Mouse (Mus musculus) embryonic facial prominence, embryonic 14.5 days (tissue): Measurements from ENCODE around the gene Amigo1. TPM values are rescaled to one million over a fixed set of nuclear protein-coding genes. Genes with fewer than 3 reads are reported as not detected.

Source experiments
- ATAC-seq: fragments of 200-750 bp; cut with Nextera tagmentation; 2 replicates; pipeline ENCODE4 v1.8.0; 2017; ENCODE audit warnings: low read depth, moderate number of reproducible peaks, moderate TSS enrichment
- DNase-seq: peaks from one replicate; pipeline ENCODE4 v3.0.0-alpha.2; 2015; ENCODE audit warnings: low spot score
- H3K27ac ChIP-seq: fragments of 300-500 bp; sonication (generic); replicated peaks from 2 replicates; pipeline ENCODE4 v1.5.1; 2014; ENCODE audit warnings: low read depth, mild to moderate bottlenecking, low read length, moderate library complexity
- H3K27me3 ChIP-seq: fragments of 300-500 bp; sonication (generic); replicated peaks from 2 replicates; pipeline ENCODE4 v1.6.1; 2014; ENCODE audit warnings: low read length; ENCODE audit not compliant: control insufficient read depth, insufficient read depth
- H3K36me3 ChIP-seq: fragments of 300-500 bp; sonication (generic); 2 replicates; pipeline ENCODE4 v1.6.1; 2014; ENCODE audit warnings: low read length, mixed read lengths; ENCODE audit not compliant: control insufficient read depth, insufficient read depth
- H3K4me1 ChIP-seq: fragments of 300-500 bp; sonication (generic); 2 replicates; pipeline ENCODE4 v1.6.1; 2014; ENCODE audit warnings: antibody characterized with exemption, low read length; ENCODE audit not compliant: control insufficient read depth, insufficient read depth
- H3K4me2 ChIP-seq: fragments of 300-500 bp; sonication (generic); 2 replicates; pipeline ENCODE4 v1.6.1; 2014; ENCODE audit warnings: low read depth, mild to moderate bottlenecking, low read length, moderate library complexity, mixed read lengths
- H3K4me3 ChIP-seq: fragments of 300-500 bp; sonication (generic); 2 replicates; pipeline ENCODE4 v1.5.1; 2014; ENCODE audit warnings: low read depth, mild to moderate bottlenecking, low read length
- H3K9ac ChIP-seq: fragments of 300-500 bp; sonication (generic); 2 replicates; pipeline ENCODE4 v1.6.1; 2014; ENCODE audit warnings: low read depth, mild to moderate bottlenecking, low read length, moderate library complexity, mixed read lengths
- H3K9me3 ChIP-seq: fragments of 300-500 bp; sonication (generic); 2 replicates; pipeline ENCODE4 v1.6.1; 2016; ENCODE audit warnings: low read length; ENCODE audit not compliant: control insufficient read depth
- WGBS: fragments of 180-500 bp; shearing (Covaris S2); extraction: QIAGEN DNeasy Blood & Tissue Kit; methylation state at CpG from one replicate; pipeline ENCODE4 v1.1.7; 2014; 5-methylcytosine and 5-hydroxymethylcytosine counted together
- polyA plus RNA-seq: library from polyadenylated mRNA; unstranded; fragments of >200 nt; fragmentation: Nextera tagmentation; extraction: Ambion mirVana; gene quantifications from 2 replicates; pipeline ENCODE4 v1.2.1, GENCODE M21; 2014

Gene Amigo1
- polyA plus RNA-seq, 1 experiment from 2014 or later = 5.1 TPM

DNA sequence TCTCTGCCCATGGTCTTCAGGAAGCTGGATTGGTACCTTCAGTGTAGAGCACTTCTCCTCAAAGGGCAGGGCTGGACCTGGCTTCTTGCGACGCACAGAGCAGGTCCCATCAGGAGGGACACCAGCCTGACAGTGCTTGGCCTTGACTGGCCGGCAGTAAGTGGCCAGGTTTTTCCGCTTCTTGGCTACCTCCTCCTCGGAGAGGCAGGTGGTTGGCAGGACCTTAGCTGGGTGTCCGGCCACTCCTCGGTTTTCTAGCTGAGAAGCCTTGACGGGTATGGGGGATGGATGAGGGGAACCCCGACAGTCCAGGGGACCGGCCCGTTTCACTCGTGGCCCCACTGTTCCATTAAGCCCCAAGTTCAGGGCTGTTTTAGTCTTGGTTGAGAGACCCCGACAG is 17.1 kb downstream of the Amigo1 start:
- Histone ChIP-seq H3K4me1 (peaks cover 11% of the 10 kb centered on the region), H3K4me2 (no peak overlapping the region), H3K9ac (no peak overlapping the region), H3K27me3 (no peaks in the 10 kb centered on the region), H3K36me3 (peaks cover 54% of the 10 kb centered on the region), H3K4me3 (no peak overlapping the region), H3K27ac (no peak overlapping the region), H3K9me3 (no peaks in the 10 kb centered on the region)
- DNase-seq (no peak), ATAC-seq (no peak)
- 93% methylated on average over 13 of the region's 13 CpGs for WGBS

DNA sequence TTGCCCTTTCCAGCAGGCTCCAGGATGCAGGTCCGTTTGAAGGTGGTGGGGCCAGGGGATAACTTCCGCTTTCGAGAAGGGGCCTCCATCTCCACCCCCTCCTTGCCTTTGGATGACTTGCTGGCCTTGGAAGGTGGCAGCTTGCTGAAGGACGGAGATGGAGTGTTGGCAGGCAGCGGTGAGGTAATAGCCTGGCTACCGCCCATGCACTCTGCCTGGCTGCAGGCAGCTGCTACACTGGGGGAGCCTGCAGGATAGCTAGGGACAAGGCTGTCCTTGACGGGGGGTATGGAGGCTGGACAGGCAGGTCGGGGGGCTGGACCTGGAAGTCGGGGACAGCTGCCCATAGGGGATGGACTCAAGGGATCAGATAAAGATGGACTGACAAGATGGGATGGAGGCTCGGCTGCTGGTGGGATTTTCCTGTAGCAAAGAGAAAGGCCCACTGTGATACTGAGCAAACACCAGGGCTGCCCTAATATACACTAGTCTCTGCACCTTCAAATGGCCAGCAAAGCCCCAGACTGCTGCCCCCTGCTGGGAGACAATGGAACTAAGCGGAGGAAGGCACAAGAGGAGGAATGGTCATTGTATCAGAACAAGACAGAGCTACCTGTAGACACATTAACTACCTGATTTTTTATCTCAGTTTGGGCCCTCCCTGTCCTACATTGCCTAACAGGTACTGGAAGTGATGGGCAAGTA is 17.6 kb downstream of the Amigo1 start:
- 76% methylated on average over 11 of the region's 11 CpGs for whole genome bisulfite sequencing
- H3K4me1 ChIP-seq = peaks cover 11% of the 10 kb centered on the region
- no peak overlapping the region for H3K4me3 ChIP-seq
- H3K27ac ChIP-seq = no peak overlapping the region
- H3K36me3 ChIP-seq = peaks cover 49% of the 10 kb centered on the region
- no peaks in the 10 kb centered on the region for H3K27me3 ChIP-seq
- ATAC-seq (no peak), DNase-seq (peak; percentile 57)
- no peak overlapping the region for H3K4me2 ChIP-seq
- no peaks in the 10 kb centered on the region for H3K9me3 ChIP-seq
- no peak overlapping the region for H3K9ac ChIP-seq

- Histone ChIP-seq H3K9me3 (no peaks in the 10 kb centered on the region), H3K4me3 (no peak overlapping the region), H3K27me3 (no peaks in the 10 kb centered on the region), H3K4me1 (peaks cover 17% of the 10 kb centered on the region), H3K27ac (no peak overlapping the region), H3K36me3 (peaks cover 44% of the 10 kb centered on the region), H3K9ac (no peak overlapping the region), H3K4me2 (no peak overlapping the region)
- 82% methylated on average over 11 of the region's 11 CpGs for WGBS
- ATAC-seq (no peak), DNase-seq (no peak)
These were observed 18.3 kb downstream of the Amigo1 start for GRCm38 (mm10) chr3:108204470-108204869.

DNA sequence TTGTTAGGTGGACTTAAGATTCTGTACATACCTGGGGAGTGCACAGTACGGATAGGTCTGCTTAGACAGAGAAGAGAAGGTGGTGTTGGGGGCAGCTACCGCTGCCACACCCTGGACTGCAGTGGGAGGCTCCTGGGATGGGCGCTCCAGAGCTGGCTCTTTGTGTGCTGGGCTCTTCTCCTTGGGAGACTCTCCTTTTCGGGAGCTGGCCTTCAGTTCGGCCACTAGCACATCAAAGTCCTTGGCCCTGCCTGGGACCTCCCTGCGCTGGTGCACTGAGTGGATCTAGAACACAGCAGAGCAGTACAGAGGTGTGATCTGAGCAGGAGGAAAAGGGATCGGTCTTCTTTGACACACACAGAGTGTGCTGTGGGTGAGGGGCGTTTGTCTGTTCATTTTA is 19.5 kb downstream of the Amigo1 start:
- 89% methylated on average over 8 of the region's 8 CpGs for WGBS
- H3K4me1 ChIP-seq = peaks cover 18% of the 10 kb centered on the region

DNA sequence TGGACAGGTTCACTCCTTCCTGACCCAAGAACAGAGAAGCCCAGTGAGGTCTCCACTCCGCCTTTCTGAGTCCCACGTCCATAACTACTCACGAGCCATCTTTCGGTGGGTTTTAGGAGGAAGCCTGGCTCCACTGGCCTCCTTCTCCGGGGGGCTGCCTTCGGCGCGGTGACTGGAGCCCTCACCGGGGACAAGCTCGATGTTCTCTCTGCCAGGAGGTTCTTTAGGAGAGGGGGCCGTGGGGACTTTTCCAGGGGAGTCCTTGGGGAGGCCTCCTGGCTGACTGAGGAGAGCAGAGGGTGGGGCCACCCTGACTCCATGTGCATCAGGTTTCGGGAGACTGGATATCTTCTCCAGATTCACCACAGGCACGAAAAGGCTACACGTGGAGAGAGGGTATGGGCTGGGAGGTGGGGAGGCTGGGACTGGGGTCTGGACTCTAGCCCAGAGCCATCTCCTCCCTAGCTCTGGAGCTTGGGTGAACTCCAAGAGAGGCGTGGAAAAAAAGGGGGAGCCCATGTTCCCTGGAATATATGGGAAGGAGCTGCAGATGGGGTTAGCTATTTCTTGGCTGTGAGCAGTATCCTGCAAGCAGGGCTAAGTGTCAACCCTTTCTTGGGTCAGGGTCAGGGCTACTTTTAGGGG is 20.7 kb downstream of the Amigo1 start:
- 65% methylated on average over 15 of the region's 15 CpGs for WGBS
- H3K9me3 ChIP-seq = no peaks in the 10 kb centered on the region
- H3K36me3 ChIP-seq = peaks cover 44% of the 10 kb centered on the region
- peak; percentile 17 for ATAC-seq
- H3K9ac ChIP-seq = no peak overlapping the region
- peak overlapping the region; percentile 78 for H3K27ac ChIP-seq
- H3K4me3 ChIP-seq = peak overlapping the region; percentile 2; the same call in 1 of the 2 replicates
- peak overlapping the region; percentile 31 for H3K4me2 ChIP-seq
- H3K27me3 ChIP-seq = no peaks in the 10 kb centered on the region
- peak; percentile 93 for DNase-seq
- peaks cover 23% of the 10 kb centered on the region for H3K4me1 ChIP-seq

More for the DNA sequence above, 19.5 kb downstream of the Amigo1 start:
- DNase-seq (no peak), ATAC-seq (no peak)
- Histone ChIP-seq H3K9ac (no peak overlapping the region), H3K9me3 (no peaks in the 10 kb centered on the region), H3K4me2 (no peak overlapping the region), H3K27ac (no peak overlapping the region), H3K4me3 (no peak overlapping the region), H3K27me3 (no peaks in the 10 kb centered on the region), H3K36me3 (peaks cover 44% of the 10 kb centered on the region)

- peaks cover 31% of the 10 kb centered on the region for H3K36me3 ChIP-seq
- no peaks in the 10 kb centered on the region for H3K9me3 ChIP-seq
- H3K9ac ChIP-seq = peak overlapping the region; percentile 83
- peaks cover 23% of the 10 kb centered on the region for H3K4me1 ChIP-seq
- no peak for ATAC-seq
- no peak for DNase-seq
- H3K4me2 ChIP-seq = peak overlapping the region; percentile 90
- 56% methylated on average over 3 of the region's 3 CpGs for WGBS
- no peak overlapping the region; the same call in 1 of the 2 replicates for H3K27ac ChIP-seq
- H3K27me3 ChIP-seq = no peaks in the 10 kb centered on the region; the same call in 1 of the 2 replicates
- peak overlapping the region; percentile 55 for H3K4me3 ChIP-seq
These were observed 22.9 kb downstream of the Amigo1 start for GRCm38 (mm10) chr3:108209001-108209400.

DNA sequence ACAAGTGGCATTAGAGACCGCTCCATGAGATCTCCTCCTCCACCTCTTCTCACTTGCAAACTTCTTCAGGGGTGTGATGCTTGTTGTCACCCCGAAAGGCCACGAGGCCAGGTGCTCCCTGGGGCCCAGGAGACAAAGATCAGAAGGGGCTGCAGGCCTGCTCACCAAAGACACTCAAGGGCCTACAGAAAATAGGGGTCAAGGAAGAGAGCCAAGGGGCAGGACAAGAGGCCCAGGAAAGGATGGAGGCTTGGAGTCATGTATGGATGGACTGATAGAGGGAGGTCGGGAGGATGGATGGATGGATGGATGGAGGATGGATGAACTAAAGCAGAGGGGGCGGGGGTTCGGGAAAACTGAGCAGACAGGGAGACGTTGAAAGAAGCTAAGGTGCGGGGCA is 23.4 kb downstream of the Amigo1 start:
- peak overlapping the region; percentile 55 for H3K4me3 ChIP-seq
- H3K4me2 ChIP-seq = peak overlapping the region; percentile 90
- H3K9me3 ChIP-seq = no peaks in the 10 kb centered on the region
- peaks cover 23% of the 10 kb centered on the region for H3K4me1 ChIP-seq
- 3% methylated on average over 8 of the region's 8 CpGs for WGBS
- H3K27me3 ChIP-seq = no peaks in the 10 kb centered on the region; the same call in 1 of the 2 replicates
- peaks cover 29% of the 10 kb centered on the region for H3K36me3 ChIP-seq
- peak overlapping the region; percentile 83 for H3K9ac ChIP-seq
- no peak for ATAC-seq
- no peak for DNase-seq
- H3K27ac ChIP-seq = peak overlapping the region; percentile 93

GRCm38 (mm10) chr3:108209946-108210770 is 24.0 kb downstream of the Amigo1 start:
- DNase-seq (peak; percentile 99), ATAC-seq (peak; percentile 95)
- H3K4me2 ChIP-seq = peak overlapping the region; percentile 90
- H3K27ac ChIP-seq = peak overlapping the region; percentile 93
- peaks cover 23% of the 10 kb centered on the region for H3K36me3 ChIP-seq
- no peaks in the 10 kb centered on the region; the same call in 1 of the 2 replicates for H3K27me3 ChIP-seq
- H3K4me1 ChIP-seq = peaks cover 23% of the 10 kb centered on the region
- H3K4me3 ChIP-seq = peak overlapping the region; percentile 55
- H3K9me3 ChIP-seq = no peaks in the 10 kb centered on the region
- 0% methylated on average over 22 of the region's 72 CpGs for WGBS
- peak overlapping the region; percentile 83 for H3K9ac ChIP-seq
